Mouse (Mus musculus): Measurements from ENCODE around the gene Olfr1263. TPM values are rescaled to one million over a fixed set of nuclear protein-coding genes. Genes with fewer than 3 reads are reported as not detected.

Olfr1263 gene
- not detected in 2 replicates for polyA plus RNA-seq (2014; fragmentation: Nextera tagmentation; extraction: Ambion mirVana)

- no peaks in the 10 kb centered on the region for H3K27me3 ChIP-seq (ENCODE audit: control insufficient read depth, insufficient read depth, low read length)
- H3K9ac ChIP-seq (ENCODE audit: low read length) = no peak within 1 kb of the TSS
- no peaks in the 10 kb centered on the region for H3K36me3 ChIP-seq (ENCODE audit: control insufficient read depth, insufficient read depth, low read length)
- no peaks in the 10 kb centered on the region for H3K9me3 ChIP-seq (ENCODE audit: control insufficient read depth, low read length)
- DNase-seq (ENCODE audit: low spot score) (no peak), ATAC-seq (ENCODE audit: insufficient read depth, low FRiP score, low TSS enrichment) (no peak)
- no peak within 1 kb of the TSS for H3K4me3 ChIP-seq (ENCODE audit: low read depth, low read length)
- WGBS = 86% methylated on average over 2 of the region's 2 CpGs
- no peak within 1 kb of the TSS for H3K4me2 ChIP-seq (ENCODE audit: low read depth)
- no peak within 1 kb of the TSS for H3K27ac ChIP-seq (ENCODE audit: low read depth, low read length)
- no peaks in the 10 kb centered on the region for H3K4me1 ChIP-seq (ENCODE audit: control insufficient read depth, insufficient read depth, low read length)
These were observed at the start of gene Olfr1263 for GRCm38 (mm10) chr2:90011831-90012230. Gene Olfr1263 (plus strand): TSS chr2:90012131.

DNA sequence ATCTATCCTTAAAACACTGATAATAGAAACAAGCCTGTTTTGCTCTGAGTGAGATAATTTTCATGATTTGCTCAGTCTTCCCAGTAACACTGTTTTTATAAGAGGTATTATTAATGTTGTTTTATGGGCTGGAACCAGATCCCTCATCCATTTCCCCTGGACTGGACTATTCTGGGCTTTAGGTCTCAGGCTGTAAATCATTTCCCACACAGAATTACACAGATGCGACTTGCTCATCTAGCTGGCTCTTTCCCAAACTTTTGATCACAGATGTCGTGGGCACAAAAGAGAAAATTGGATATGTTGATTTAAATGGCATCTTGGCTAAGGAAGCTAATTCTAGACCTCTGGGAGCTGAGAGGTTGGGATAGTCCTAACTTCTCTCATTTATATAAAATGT lies 37.7 kb upstream of the Olfr1263 start, which contains the start of gene Olfr1260:
TSS of gene Olfr1260 (plus strand) at position 157 of the 400 bp plus-strand sequence.
- 72% methylated on average over 2 of the region's 2 CpGs for WGBS
- Histone ChIP-seq H3K36me3 (ENCODE audit: control insufficient read depth, insufficient read depth, low read length) (no peaks in the 10 kb centered on the region), H3K27ac (ENCODE audit: low read depth, low read length) (no peak within 1 kb of the TSS)

GRCm38 (mm10) chr2:89977709-89978108 lies 34.2 kb upstream of the Olfr1263 start:
- Histone ChIP-seq H3K4me1 (ENCODE audit: control insufficient read depth, insufficient read depth, low read length) (no peaks in the 10 kb centered on the region), H3K27ac (ENCODE audit: low read depth, low read length) (no peak overlapping the region), H3K4me3 (ENCODE audit: low read depth, low read length) (no peak overlapping the region), H3K9ac (ENCODE audit: low read length) (no peak overlapping the region), H3K9me3 (ENCODE audit: control insufficient read depth, low read length) (no peaks in the 10 kb centered on the region), H3K27me3 (ENCODE audit: control insufficient read depth, insufficient read depth, low read length) (no peaks in the 10 kb centered on the region), H3K4me2 (ENCODE audit: low read depth) (no peak overlapping the region), H3K36me3 (ENCODE audit: control insufficient read depth, insufficient read depth, low read length) (no peaks in the 10 kb centered on the region)
- no peak for DNase-seq (ENCODE audit: low spot score)
- no peak for ATAC-seq (ENCODE audit: insufficient read depth, low FRiP score, low TSS enrichment)
- WGBS = 85% methylated on average over 2 of the region's 2 CpGs

More for the DNA sequence above, 37.7 kb upstream of the Olfr1263 start, which contains the start of gene Olfr1260:
- Histone ChIP-seq H3K4me2 (ENCODE audit: low read depth) (no peak within 1 kb of the TSS), H3K4me3 (ENCODE audit: low read depth, low read length) (no peak within 1 kb of the TSS), H3K9me3 (ENCODE audit: control insufficient read depth, low read length) (no peaks in the 10 kb centered on the region), H3K9ac (ENCODE audit: low read length) (no peak within 1 kb of the TSS), H3K27me3 (ENCODE audit: control insufficient read depth, insufficient read depth, low read length) (no peaks in the 10 kb centered on the region), H3K4me1 (ENCODE audit: control insufficient read depth, insufficient read depth, low read length) (no peaks in the 10 kb centered on the region)
- DNase-seq (ENCODE audit: low spot score) (no peak), ATAC-seq (ENCODE audit: insufficient read depth, low FRiP score, low TSS enrichment) (no peak)

GRCm38 (mm10) chr2:89990921-89991320 lies 21.0 kb upstream of the Olfr1263 start, which contains the start of gene Olfr1261:
Gene Olfr1261 (plus strand): TSS chr2:89991221.
- no peak for ATAC-seq (ENCODE audit: insufficient read depth, low FRiP score, low TSS enrichment)
- no peak within 1 kb of the TSS for H3K9ac ChIP-seq (ENCODE audit: low read length)
- H3K27me3 ChIP-seq (ENCODE audit: control insufficient read depth, insufficient read depth, low read length) = no peaks in the 10 kb centered on the region
- no peaks in the 10 kb centered on the region for H3K9me3 ChIP-seq (ENCODE audit: control insufficient read depth, low read length)
- no peaks in the 10 kb centered on the region for H3K4me1 ChIP-seq (ENCODE audit: control insufficient read depth, insufficient read depth, low read length)
- no peak for DNase-seq (ENCODE audit: low spot score)
- no peak within 1 kb of the TSS for H3K27ac ChIP-seq (ENCODE audit: low read depth, low read length)
- no peaks in the 10 kb centered on the region for H3K36me3 ChIP-seq (ENCODE audit: control insufficient read depth, insufficient read depth, low read length)
- no peak within 1 kb of the TSS for H3K4me3 ChIP-seq (ENCODE audit: low read depth, low read length)
- H3K4me2 ChIP-seq (ENCODE audit: low read depth) = no peak within 1 kb of the TSS

DNA sequence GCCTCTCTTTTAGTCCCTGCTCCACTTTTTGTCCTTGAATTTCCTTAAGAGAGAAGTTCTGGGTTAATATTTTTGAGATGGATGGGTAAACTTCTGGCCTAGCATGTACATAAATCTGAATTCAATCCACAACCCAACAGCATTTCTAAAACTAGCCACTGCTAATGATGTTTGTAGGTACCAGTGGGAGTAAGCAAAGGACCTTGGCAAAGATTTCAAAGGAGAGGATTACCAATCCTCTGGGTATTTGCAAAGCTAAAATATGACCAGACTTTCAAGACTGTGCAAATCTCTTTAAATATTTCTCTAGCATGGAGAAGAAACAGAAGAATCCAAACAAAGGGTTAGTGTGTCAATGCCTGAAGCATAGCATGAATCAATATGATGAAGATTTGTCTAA lies 12.1 kb upstream of the Olfr1263 start, which contains the start of gene Olfr1262:
TSS of gene Olfr1262 (plus strand) at position 301 of the 400 bp plus-strand sequence.
- no peak within 1 kb of the TSS for H3K9ac ChIP-seq (ENCODE audit: low read length)
- no peaks in the 10 kb centered on the region for H3K4me1 ChIP-seq (ENCODE audit: control insufficient read depth, insufficient read depth, low read length)
- H3K27me3 ChIP-seq (ENCODE audit: control insufficient read depth, insufficient read depth, low read length) = no peaks in the 10 kb centered on the region
- H3K36me3 ChIP-seq (ENCODE audit: control insufficient read depth, insufficient read depth, low read length) = no peaks in the 10 kb centered on the region
- H3K4me3 ChIP-seq (ENCODE audit: low read depth, low read length) = no peak within 1 kb of the TSS
- ATAC-seq (ENCODE audit: insufficient read depth, low FRiP score, low TSS enrichment) = no peak
- no peak for DNase-seq (ENCODE audit: low spot score)
- H3K4me2 ChIP-seq (ENCODE audit: low read depth) = no peak within 1 kb of the TSS
- H3K9me3 ChIP-seq (ENCODE audit: control insufficient read depth, low read length) = no peaks in the 10 kb centered on the region
- no peak within 1 kb of the TSS for H3K27ac ChIP-seq (ENCODE audit: low read depth, low read length)

DNA sequence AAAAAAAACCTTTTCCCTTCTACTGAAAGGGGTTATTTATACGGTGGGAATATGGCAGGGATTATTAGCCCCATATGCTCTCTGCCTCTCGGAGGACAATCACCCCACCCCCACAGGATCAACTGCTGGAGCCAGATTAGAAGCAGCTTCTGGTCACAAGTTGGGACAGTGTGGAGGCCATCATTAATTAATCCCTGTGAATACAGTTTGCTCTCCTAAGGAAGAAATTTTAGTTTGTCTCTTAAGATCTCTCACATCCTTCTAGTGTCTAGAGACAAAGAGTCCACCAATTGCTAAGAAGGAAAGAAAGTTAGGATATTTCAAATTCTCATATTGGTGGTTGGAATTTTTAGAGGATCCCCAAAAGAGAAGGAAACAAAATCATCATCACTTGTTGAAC lies 13.5 kb downstream of the Olfr1263 start, which contains the start of gene Olfr1264:
TSS of gene Olfr1264 (minus strand) at position 101 of the 400 bp plus-strand sequence.
- no peak within 1 kb of the TSS for H3K4me2 ChIP-seq (ENCODE audit: low read depth)
- no peak within 1 kb of the TSS for H3K9ac ChIP-seq (ENCODE audit: low read length)
- ATAC-seq (ENCODE audit: insufficient read depth, low FRiP score, low TSS enrichment) = no peak
- no peaks in the 10 kb centered on the region for H3K27me3 ChIP-seq (ENCODE audit: control insufficient read depth, insufficient read depth, low read length)
- no peak within 1 kb of the TSS for H3K27ac ChIP-seq (ENCODE audit: low read depth, low read length)
- H3K9me3 ChIP-seq (ENCODE audit: control insufficient read depth, low read length) = no peaks in the 10 kb centered on the region
- no peaks in the 10 kb centered on the region for H3K4me1 ChIP-seq (ENCODE audit: control insufficient read depth, insufficient read depth, low read length)
- H3K36me3 ChIP-seq (ENCODE audit: control insufficient read depth, insufficient read depth, low read length) = no peaks in the 10 kb centered on the region
- DNase-seq (ENCODE audit: low spot score) = no peak
- no peak within 1 kb of the TSS for H3K4me3 ChIP-seq (ENCODE audit: low read depth, low read length)
- WGBS = 80% methylated on average over 2 of the region's 2 CpGs

DNA sequence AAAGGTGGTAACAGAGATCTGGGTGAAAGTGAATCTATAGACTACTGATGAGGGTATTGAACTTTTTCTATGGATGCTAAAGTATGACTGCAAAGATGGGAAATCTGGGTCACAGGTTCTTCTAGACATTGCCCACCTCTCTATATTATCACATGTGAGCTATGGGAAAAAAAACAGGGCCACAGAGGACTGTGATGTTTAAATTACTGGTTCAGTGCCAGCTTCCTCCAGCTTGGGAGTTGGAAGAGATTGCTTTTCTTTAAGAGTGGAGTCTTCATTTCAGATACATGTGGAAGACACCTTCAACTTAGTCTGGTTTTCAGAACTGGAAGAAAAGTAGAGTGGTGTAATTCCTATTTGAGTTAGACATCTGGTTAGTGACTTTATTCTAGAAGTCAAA lies 23.1 kb downstream of the Olfr1263 start, which contains the start of gene Olfr1265:
TSS of gene Olfr1265 (plus strand) at position 301 of the 400 bp plus-strand sequence.
- H3K4me2 ChIP-seq (ENCODE audit: low read depth) = no peak within 1 kb of the TSS
- no peak for DNase-seq (ENCODE audit: low spot score)

DNA sequence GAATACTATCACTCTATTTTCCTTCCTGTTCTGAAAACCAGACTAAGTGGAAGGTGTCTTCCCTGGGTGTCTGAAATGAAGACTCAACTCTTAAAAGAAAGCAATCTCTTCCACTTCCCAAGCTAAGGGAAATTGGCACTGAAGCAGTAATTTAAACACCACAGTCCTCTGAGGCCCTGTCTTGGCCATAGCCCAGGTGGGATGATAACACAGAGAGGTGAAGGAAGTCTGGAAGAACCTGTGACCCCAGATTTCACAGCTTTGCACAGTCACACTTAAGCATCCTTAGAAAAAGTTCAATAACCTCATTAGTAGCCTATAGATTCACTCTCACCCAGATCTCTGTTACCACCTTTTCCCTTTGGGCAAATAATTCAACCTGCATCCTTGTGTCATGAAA lies 51.6 kb downstream of the Olfr1263 start, which contains the start of gene Olfr140:
TSS of gene Olfr140 (minus strand) at position 101 of the 400 bp plus-strand sequence.
- H3K9me3 ChIP-seq (ENCODE audit: control insufficient read depth, low read length) = no peaks in the 10 kb centered on the region
- no peak within 1 kb of the TSS for H3K4me2 ChIP-seq (ENCODE audit: low read depth)
- DNase-seq (ENCODE audit: low spot score) (no peak), ATAC-seq (ENCODE audit: insufficient read depth, low FRiP score, low TSS enrichment) (no peak)
- H3K27me3 ChIP-seq (ENCODE audit: control insufficient read depth, insufficient read depth, low read length) = no peaks in the 10 kb centered on the region
- H3K9ac ChIP-seq (ENCODE audit: low read length) = no peak within 1 kb of the TSS
- no peaks in the 10 kb centered on the region for H3K36me3 ChIP-seq (ENCODE audit: control insufficient read depth, insufficient read depth, low read length)
- H3K4me1 ChIP-seq (ENCODE audit: control insufficient read depth, insufficient read depth, low read length) = no peaks in the 10 kb centered on the region
- no peak within 1 kb of the TSS for H3K4me3 ChIP-seq (ENCODE audit: low read depth, low read length)
- no peak within 1 kb of the TSS for H3K27ac ChIP-seq (ENCODE audit: low read depth, low read length)

More for the DNA sequence above, 23.1 kb downstream of the Olfr1263 start, which contains the start of gene Olfr1265:
- Histone ChIP-seq H3K36me3 (ENCODE audit: control insufficient read depth, insufficient read depth, low read length) (no peaks in the 10 kb centered on the region), H3K9me3 (ENCODE audit: control insufficient read depth, low read length) (no peaks in the 10 kb centered on the region), H3K27ac (ENCODE audit: low read depth, low read length) (no peak within 1 kb of the TSS), H3K4me1 (ENCODE audit: control insufficient read depth, insufficient read depth, low read length) (no peaks in the 10 kb centered on the region), H3K4me3 (ENCODE audit: low read depth, low read length) (no peak within 1 kb of the TSS), H3K27me3 (ENCODE audit: control insufficient read depth, insufficient read depth, low read length) (no peaks in the 10 kb centered on the region), H3K9ac (ENCODE audit: low read length) (no peak within 1 kb of the TSS)
- no peak for ATAC-seq (ENCODE audit: insufficient read depth, low FRiP score, low TSS enrichment)
